Mouse (Mus musculus): ENCODE data around the gene Tm2d1. TPM values are rescaled to one million over a fixed set of nuclear protein-coding genes. Genes with fewer than 3 reads are reported as not detected.

Tm2d1 gene
- total RNA-seq (2023; ENCODE audit: inconsistent age) = 15.0 to 20.8 TPM (median 16.0 TPM) in 4 replicates

DNA sequence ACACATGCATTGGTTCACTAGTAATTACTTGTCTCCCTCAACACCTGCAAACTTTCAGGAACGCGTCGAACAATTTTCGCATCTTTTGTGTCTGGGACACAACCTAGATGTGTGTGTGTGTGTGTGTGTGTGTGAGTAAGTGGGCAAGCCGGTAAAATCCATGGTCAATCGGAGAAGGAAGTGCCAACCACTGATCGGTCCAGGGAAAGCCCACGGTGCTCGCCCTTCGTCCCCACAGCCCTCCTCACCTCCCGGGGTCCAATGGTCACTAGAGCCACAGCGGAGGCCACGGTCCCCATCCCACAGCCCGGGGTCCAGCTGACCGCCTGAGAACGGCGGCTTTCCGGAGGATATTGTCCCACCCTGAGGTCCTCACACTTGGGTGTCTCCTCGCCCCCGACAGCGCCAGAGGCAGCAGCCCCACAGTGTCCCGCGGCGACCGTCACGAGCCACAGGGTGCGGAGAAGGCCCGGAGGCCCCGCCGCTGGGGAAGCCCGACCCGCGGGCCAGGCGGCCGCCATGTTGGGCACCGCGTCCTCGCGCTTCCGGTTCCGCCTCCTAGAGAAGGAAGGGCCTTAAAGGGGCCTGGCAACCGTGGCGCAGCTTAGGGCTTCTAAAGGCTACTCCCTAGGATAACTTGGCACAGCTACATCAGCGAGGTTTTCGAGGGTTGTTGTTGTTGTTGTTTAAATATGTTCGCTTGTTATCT is at the start of gene Tm2d1:
Gene Tm2d1, minus strand, starts transcription at position 591 of the 709 bp plus-strand sequence.

DNA sequence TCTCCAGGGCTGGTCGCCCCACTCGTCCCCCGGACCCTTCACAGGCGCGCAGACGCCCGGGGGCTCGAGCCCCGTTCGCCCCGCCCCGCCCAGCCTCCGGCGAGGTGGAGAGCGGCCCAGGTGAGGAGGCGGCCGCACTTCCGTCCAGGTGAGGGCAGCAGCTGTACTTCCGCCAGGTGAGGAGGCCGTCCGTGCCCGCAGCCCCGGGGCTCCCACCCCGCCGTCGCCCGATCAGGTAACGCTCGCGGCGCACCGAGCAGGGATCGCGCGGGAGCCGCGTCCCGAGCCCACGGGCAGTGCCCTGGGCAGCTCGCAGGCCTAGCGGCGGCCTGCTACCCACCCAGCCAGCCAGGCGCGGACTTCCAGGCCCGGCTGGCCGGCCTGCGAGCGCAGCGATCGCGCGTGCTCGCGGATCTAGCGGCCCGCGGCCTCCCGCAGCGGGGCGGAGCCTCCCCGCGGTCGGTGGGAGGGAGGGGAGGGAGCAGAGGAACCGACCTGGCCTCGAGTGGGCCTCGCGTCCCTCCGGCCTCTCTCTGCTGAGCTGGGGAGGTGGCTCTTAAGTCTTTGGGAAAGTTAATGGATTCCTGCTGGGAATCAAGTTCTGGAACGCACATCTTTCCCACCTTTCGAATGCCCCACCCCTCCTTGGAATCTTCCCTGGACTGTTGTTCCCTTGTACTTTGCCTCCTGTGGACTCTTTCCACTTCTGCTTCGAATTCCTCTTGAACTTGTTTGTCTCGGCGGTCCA is 12.8 kb upstream of the Tm2d1 start, which contains the start of gene Patj:
Gene Patj, plus strand, starts transcription at position 96 of the 748 bp plus-strand sequence.

Other genes starting within 250 kb of the Tm2d1 start
- 22.7 to 39.5 TPM (median 28.5 TPM) in 4 replicates for gene Patj, start 12.5 kb upstream of the Tm2d1 start, total RNA-seq (2023; ENCODE audit: inconsistent age)

All from B cell, adult (primary cell).